Mouse (Mus musculus): Measurements from ENCODE around the gene Tex26.

DNA sequence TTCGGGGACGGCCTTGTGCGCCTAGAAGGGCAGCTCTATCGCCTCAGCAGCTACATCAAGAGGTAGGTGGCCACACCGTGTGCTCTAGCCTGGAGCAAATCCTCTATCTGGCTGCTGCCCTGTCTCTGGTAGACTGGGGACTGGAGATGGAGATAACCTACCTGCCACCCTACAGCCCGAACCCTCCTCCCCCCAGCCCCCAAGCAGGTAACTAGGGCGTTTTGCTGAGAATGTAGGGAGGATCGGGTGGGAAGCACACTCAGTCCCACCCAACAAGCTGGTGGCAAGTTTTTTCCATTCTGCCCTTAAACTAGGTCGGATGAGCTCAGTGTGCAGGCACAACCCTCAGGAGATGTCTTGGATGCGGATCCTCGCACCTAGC, 27.3 kb upstream of the Tex26 start:
- TF ChIP-seq EP300 (IDR thresholded peaks at IDR 0.05; ENCODE audit: low read depth) (no peak), CTCF (IDR thresholded peaks at IDR 0.05; ENCODE audit: low read depth) (no peak)
